Mouse (Mus musculus) embryonic facial prominence, embryonic 12.5 days (tissue): ENCODE results near the gene Nacc2. TPM values are rescaled to one million over a fixed set of nuclear protein-coding genes. Genes with fewer than 3 reads are reported as not detected.
A peak's percentile ranks its signal among the peaks of the same experiment; 100 is the strongest.

Experiments
- ATAC-seq: fragments of 200-750 bp; cut with Nextera tagmentation; 2 replicates; pipeline ENCODE4 v1.8.0; 2017; ENCODE audit not compliant: insufficient number of reproducible peaks, insufficient read depth, low FRiP score, low TSS enrichment
- H3K27ac ChIP-seq: fragments of 300-500 bp; sonication (generic); 2 replicates; pipeline ENCODE4 v1.5.1; 2016; ENCODE audit warnings: mild to moderate bottlenecking
- H3K27me3 ChIP-seq: fragments of 300-500 bp; sonication (generic); 2 replicates; pipeline ENCODE4 v1.6.1; 2016; ENCODE audit warnings: mild to moderate bottlenecking, moderate library complexity
- H3K36me3 ChIP-seq: fragments of 300-500 bp; sonication (generic); 2 replicates; pipeline ENCODE4 v1.6.1; 2016; ENCODE audit warnings: mild to moderate bottlenecking
- H3K4me1 ChIP-seq: fragments of 300-500 bp; sonication (generic); 2 replicates; pipeline ENCODE4 v1.6.1; 2016
- H3K4me2 ChIP-seq: fragments of 300-500 bp; sonication (generic); replicated peaks from 2 replicates; pipeline ENCODE4 v1.6.1; 2016; ENCODE audit warnings: mild to moderate bottlenecking, moderate library complexity
- H3K4me3 ChIP-seq: fragments of 300-500 bp; sonication (generic); 2 replicates; pipeline ENCODE4 v1.5.1; 2016; ENCODE audit warnings: mild to moderate bottlenecking
- H3K9ac ChIP-seq: fragments of 300-500 bp; sonication (generic); 2 replicates; pipeline ENCODE4 v1.6.1; 2016; ENCODE audit warnings: mild to moderate bottlenecking, moderate library complexity
- H3K9me3 ChIP-seq: fragments of 300-500 bp; sonication (generic); 2 replicates; pipeline ENCODE4 v1.6.1; 2016; ENCODE audit warnings: mild to moderate bottlenecking, moderate library complexity
- WGBS: fragments of 180-500 bp; shearing (Covaris S2); methylation state at CpG from one replicate; pipeline ENCODE4 v1.1.7; 2016; 5-methylcytosine and 5-hydroxymethylcytosine counted together
- polyA plus RNA-seq: library from polyadenylated mRNA; unstranded; fragments of >200 nt; fragmentation: Nextera tagmentation; extraction: Ambion mirVana; gene quantifications from 2 replicates; pipeline ENCODE4 v1.2.1, GENCODE M21; 2016

The Nacc2 gene
- polyA plus RNA-seq, 1 experiment from 2014 or later, result 6.8 TPM

DNA sequence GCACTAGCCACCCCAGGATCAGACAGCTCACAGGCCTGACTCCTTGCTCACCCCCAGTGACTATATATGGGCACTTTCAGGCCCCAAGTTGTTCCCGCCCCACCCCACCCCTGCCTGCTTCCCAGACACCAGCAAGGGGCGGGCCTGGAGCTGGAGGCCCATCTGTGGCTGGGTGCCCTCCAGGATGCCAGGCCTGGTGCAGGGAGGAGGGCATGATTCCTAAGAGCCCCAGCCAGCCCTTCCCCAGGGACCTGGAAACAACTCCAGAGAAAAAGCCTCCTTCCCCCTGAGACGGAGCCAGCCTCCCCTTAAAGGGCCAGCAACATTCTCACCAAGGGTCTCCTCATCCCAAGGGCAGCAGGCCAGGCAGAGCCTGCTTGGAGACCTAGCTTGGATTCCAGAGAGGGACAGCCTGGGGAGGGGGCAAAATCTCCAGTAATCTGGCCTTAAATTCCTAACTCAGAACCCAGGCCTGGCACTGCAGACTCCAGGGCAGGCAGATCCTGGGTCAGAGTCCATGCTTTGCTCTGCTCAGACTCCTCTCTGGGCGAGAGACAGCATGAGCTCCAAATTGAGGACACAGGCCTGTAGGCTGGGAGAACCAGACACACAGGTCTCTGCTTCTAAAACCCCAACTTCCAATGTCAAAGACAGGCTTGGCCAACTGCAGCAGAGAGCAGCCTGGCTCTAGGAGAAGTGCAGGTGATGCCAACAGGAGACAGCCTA is 4.3 kb downstream of the Nacc2 start:
- Histone ChIP-seq H3K27me3 (peaks cover 38% of the 10 kb centered on the region), H3K9me3 (no peaks in the 10 kb centered on the region), H3K27ac (no peak overlapping the region), H3K9ac (no peak overlapping the region), H3K4me2 (no peak overlapping the region), H3K36me3 (no peaks in the 10 kb centered on the region), H3K4me3 (no peak overlapping the region), H3K4me1 (peaks cover 14% of the 10 kb centered on the region)
- WGBS, result 54% methylated on average over 4 of the region's 4 CpGs
- no peak for ATAC-seq

DNA sequence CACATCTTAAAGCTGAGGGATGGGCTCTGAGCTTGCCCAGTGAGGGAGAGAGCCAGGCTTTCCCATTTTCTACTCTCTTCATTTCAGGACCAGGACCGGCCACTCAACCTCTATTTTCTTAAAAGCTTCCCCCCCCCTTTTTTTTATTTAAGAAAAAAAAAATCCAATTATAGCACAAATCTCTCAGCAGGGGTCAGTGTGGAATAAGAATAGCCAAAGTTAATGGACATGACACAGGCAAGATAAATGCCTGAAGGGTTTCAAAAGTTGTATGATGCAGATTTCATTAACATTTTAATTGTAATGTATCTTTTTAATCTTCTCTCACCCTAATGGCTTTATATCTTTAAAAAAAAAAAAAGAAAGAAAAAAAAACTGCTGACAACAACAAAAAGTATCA is 5.4 kb downstream of the Nacc2 start:
- Histone ChIP-seq H3K9me3 (no peaks in the 10 kb centered on the region), H3K4me2 (no peak overlapping the region), H3K4me1 (peaks cover 5% of the 10 kb centered on the region), H3K4me3 (no peak overlapping the region), H3K9ac (no peak overlapping the region), H3K36me3 (no peaks in the 10 kb centered on the region), H3K27me3 (peaks cover 31% of the 10 kb centered on the region), H3K27ac (no peak overlapping the region)
- no peak for ATAC-seq
- 52% methylated on average over 1 of the region's 1 CpGs for WGBS

DNA sequence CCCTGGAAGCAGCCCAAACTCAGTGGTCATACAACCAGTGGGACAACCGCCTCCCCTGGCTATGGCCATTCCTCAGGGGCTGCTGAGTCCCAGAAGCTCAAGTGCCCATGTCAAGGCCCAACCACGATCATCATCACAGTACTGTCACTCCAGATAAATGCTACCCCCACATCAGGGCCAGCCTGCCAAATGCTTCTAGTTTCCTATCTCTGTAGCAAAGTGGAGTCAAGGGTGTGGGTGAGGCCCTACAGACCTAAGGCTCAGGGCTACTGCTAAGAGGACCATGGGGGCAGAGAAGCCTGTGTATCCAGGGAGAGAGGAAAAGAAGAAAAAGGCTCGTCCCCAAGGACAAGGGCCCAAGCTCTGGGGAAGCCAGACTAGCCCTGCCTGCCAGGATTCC is 6.5 kb downstream of the Nacc2 start:
- no peak overlapping the region for H3K27ac ChIP-seq
- no peak overlapping the region for H3K4me3 ChIP-seq
- H3K4me2 ChIP-seq, result no peak overlapping the region
- ATAC-seq, result no peak
- H3K4me1 ChIP-seq, result peaks cover 5% of the 10 kb centered on the region
- 64% methylated on average over 3 of the region's 3 CpGs for WGBS
- H3K9me3 ChIP-seq, result no peaks in the 10 kb centered on the region
- H3K9ac ChIP-seq, result no peak overlapping the region
- no peaks in the 10 kb centered on the region for H3K36me3 ChIP-seq
- H3K27me3 ChIP-seq, result peaks cover 21% of the 10 kb centered on the region

DNA sequence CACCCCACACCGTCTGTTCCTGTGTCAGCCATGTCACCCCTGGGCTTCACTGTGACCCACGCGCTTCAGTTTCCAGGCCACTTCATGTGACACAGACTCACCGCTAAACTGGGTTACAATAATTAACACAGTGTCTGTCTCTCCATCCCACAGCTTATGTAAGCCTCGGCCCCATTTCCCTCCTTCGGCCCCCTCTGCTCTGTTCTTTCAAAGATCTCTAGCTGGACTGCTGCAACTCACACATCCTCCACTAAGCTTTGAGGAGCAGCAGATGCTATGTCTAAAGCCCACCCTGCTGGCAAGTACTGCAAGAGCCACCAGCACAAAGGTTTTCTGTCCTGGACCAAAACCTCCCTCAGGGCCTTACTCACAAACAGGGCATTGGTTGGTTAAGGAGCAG is 7.8 kb downstream of the Nacc2 start:
- no peak for ATAC-seq
- H3K27me3 ChIP-seq, result peaks cover 8% of the 10 kb centered on the region

DNA sequence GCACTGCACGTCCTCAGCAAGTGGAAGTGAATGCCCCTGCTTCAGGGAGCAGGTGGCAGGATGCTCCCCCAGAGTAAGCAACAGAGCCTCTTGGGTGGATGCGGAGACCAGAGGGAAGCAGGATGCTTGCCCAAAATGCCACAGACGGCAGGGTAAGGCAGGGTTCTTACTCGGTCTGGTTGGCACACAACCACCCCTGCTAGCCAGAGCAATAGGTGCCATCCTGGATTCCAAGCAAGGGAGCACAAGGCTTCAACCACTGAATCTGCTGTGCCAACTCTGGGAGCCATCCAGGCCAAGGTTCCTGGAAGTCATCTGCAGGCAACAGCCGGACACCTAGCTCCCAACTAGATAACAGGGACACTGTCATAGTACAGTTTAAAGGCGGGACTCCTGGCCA is 14.8 kb downstream of the Nacc2 start:
- Histone ChIP-seq H3K4me1 (no peaks in the 10 kb centered on the region), H3K4me2 (no peak overlapping the region), H3K36me3 (no peaks in the 10 kb centered on the region), H3K9ac (no peak overlapping the region), H3K4me3 (no peak overlapping the region), H3K27ac (no peak overlapping the region), H3K27me3 (no peaks in the 10 kb centered on the region), H3K9me3 (no peaks in the 10 kb centered on the region)
- ATAC-seq, result no peak
- 81% methylated on average over 6 of the region's 6 CpGs for WGBS

More for the DNA sequence above, 7.8 kb downstream of the Nacc2 start:
- no peak overlapping the region for H3K27ac ChIP-seq
- H3K9ac ChIP-seq, result no peak overlapping the region
- no peak overlapping the region for H3K4me2 ChIP-seq
- H3K4me3 ChIP-seq, result no peak overlapping the region
- H3K36me3 ChIP-seq, result no peaks in the 10 kb centered on the region
- H3K9me3 ChIP-seq, result no peaks in the 10 kb centered on the region
- WGBS, result 77% methylated on average over 6 of the region's 6 CpGs
- peaks cover 5% of the 10 kb centered on the region for H3K4me1 ChIP-seq

DNA sequence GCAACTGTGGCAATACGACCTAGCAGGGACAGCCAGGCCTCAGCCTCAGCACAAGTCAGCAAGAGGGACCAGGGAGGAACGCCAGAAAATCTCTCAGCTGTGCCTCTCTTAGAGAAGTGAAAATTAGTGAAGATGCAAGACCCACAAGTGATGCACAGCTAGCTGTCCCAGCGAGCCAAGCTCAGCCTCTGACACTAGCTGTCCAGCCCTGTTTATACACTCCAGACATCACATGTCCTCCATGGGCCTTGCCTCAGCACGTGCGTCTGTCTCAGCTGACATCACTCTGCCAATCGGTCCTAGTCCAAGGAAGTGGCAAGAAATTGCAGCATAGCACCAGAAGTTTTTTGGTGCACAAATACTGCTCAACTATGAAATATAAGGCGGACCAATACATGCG is 16.0 kb downstream of the Nacc2 start:
- Histone ChIP-seq H3K27me3 (no peaks in the 10 kb centered on the region), H3K4me2 (no peak overlapping the region), H3K36me3 (no peaks in the 10 kb centered on the region), H3K4me1 (no peaks in the 10 kb centered on the region), H3K9ac (no peak overlapping the region), H3K4me3 (no peak overlapping the region), H3K9me3 (no peaks in the 10 kb centered on the region), H3K27ac (no peak overlapping the region)
- WGBS, result 83% methylated on average over 8 of the region's 8 CpGs
- no peak for ATAC-seq

DNA sequence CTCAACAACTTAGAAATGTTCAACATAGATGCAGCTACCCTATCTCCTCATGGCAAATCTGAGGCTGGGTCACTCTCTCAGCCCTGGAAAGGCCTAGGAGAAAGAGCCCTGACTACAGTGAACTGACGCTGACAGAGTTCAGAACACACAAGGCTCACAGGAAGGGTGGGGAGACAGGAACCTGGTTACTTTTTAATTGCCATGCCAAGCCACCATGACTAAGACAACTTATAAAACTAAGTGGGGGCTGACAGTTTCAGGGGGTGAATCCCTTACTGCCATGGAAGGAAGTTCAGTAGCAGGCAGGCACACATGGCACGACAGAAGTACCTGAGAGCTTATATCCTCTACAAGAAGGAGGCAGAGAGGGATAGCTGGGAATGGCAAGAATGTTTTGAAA is 16.8 kb downstream of the Nacc2 start:
- Histone ChIP-seq H3K4me3 (no peak overlapping the region), H3K36me3 (no peaks in the 10 kb centered on the region), H3K9me3 (no peaks in the 10 kb centered on the region), H3K27me3 (no peaks in the 10 kb centered on the region), H3K4me2 (no peak overlapping the region), H3K27ac (no peak overlapping the region), H3K4me1 (no peaks in the 10 kb centered on the region), H3K9ac (no peak overlapping the region)
- no peak for ATAC-seq
- 82% methylated on average over 2 of the region's 2 CpGs for WGBS

DNA sequence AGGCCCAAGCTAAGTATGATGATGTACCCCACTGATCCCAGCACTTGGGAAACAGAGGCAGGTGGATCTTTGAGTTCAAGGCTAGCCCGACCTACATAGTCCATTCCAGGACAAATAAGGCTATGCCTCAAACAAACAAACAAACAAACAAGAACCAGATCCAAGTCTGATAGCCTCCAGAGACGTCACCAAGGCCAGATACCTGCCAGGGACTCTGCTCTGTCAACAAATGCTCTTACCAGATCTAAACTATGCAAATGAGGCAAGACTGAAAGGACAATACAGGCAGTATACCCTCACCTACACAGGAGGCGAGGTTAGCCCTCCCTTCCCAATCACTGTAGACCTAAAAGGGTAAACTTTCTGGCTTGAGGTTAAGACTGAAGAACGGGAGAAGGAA is 22.7 kb downstream of the Nacc2 start:
- Histone ChIP-seq H3K4me1 (0 out of 2 replicates have a peak, but pooled peaks cover 6% of the 10 kb centered on the region), H3K9me3 (no peaks in the 10 kb centered on the region), H3K4me2 (no peak overlapping the region), H3K36me3 (no peaks in the 10 kb centered on the region), H3K27ac (no peak overlapping the region), H3K27me3 (no peaks in the 10 kb centered on the region; the same call in 1 of the 2 replicates), H3K4me3 (no peak overlapping the region), H3K9ac (no peak overlapping the region)
- ATAC-seq, result no peak
- 72% methylated on average over 4 of the region's 4 CpGs for WGBS

DNA sequence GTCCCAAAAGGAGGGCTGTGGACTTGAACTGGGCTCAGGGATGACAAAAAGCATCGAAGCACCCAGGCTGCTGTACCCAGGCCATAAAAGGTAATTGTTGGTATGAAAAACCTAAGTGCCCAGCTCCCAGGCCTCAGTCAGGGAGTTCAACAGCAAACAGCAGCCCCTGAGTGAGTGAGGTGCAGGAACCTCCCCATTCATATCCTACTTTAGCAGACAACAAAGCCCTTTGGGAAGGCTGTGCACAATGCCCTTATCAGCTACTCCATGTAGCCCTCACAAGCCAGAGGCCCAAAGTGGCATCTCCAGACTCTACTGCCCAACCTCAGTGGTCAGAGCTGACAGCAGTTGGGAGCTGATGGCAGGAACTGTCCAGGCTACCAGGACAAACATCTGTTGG is 23.2 kb downstream of the Nacc2 start:
- Histone ChIP-seq H3K9ac (no peak overlapping the region), H3K4me2 (no peak overlapping the region), H3K4me1 (0 out of 2 replicates have a peak, but pooled peaks cover 6% of the 10 kb centered on the region), H3K9me3 (no peaks in the 10 kb centered on the region), H3K36me3 (no peaks in the 10 kb centered on the region), H3K27ac (no peak overlapping the region), H3K27me3 (no peaks in the 10 kb centered on the region; the same call in 1 of the 2 replicates), H3K4me3 (no peak overlapping the region)
- ATAC-seq, result no peak
- 85% methylated on average over 1 of the region's 1 CpGs for whole genome bisulfite sequencing

DNA sequence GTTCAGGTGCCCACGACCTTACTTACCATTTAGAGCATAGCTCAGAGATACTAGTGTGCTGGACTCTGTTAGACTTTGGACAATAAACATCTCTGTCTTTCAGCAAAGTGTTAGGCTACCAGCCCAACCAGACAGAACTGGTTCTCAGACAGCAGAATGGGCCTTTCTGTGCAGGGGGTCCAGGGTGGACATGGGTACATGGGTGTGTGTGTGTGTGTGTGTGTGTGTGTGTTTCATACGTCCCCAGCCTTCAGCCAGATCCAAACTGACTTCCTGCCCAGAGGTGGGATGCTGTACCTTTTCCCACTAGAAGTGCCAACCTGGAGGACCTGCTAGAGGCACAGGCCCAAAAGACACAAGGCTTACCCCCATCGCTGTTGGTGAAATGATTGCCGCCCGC is 23.8 kb downstream of the Nacc2 start:
- H3K36me3 ChIP-seq, result no peaks in the 10 kb centered on the region
- H3K4me2 ChIP-seq, result no peak overlapping the region
- H3K9ac ChIP-seq, result no peak overlapping the region
- no peaks in the 10 kb centered on the region; the same call in 1 of the 2 replicates for H3K27me3 ChIP-seq
- no peaks in the 10 kb centered on the region for H3K9me3 ChIP-seq
- H3K4me1 ChIP-seq, result 0 out of 2 replicates have a peak, but pooled peaks cover 6% of the 10 kb centered on the region
- 83% methylated on average over 5 of the region's 5 CpGs for WGBS
- ATAC-seq, result no peak
- H3K4me3 ChIP-seq, result no peak overlapping the region
- no peak overlapping the region for H3K27ac ChIP-seq

DNA sequence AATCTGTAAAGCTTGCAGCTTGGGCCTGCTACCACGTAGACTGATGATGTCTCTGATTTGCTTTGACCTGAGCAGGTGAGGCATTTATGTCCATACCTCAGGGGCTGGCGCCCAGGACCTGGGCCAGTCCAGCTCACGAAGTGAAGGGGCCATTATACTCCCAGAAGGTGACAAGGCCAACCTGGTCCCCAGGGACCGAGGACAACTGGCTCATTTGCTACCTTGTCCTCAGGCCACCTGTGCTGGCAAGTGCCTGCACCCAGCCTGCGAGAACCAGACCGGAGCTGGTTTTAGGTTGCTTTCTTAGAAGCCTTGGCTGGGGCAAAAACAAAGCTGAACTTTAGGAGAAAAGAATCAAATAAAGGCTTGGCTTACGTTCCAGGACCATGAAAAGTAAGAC is 29.1 kb downstream of the Nacc2 start:
- Histone ChIP-seq H3K4me1 (peaks cover 17% of the 10 kb centered on the region), H3K27ac (no peak overlapping the region), H3K9me3 (no peaks in the 10 kb centered on the region), H3K4me2 (no peak overlapping the region), H3K27me3 (peaks cover 28% of the 10 kb centered on the region), H3K9ac (no peak overlapping the region), H3K4me3 (no peak overlapping the region), H3K36me3 (peaks cover 7% of the 10 kb centered on the region; the same call in 1 of the 2 replicates)
- 78% methylated on average over 7 of the region's 7 CpGs for WGBS
- no peak for ATAC-seq

DNA sequence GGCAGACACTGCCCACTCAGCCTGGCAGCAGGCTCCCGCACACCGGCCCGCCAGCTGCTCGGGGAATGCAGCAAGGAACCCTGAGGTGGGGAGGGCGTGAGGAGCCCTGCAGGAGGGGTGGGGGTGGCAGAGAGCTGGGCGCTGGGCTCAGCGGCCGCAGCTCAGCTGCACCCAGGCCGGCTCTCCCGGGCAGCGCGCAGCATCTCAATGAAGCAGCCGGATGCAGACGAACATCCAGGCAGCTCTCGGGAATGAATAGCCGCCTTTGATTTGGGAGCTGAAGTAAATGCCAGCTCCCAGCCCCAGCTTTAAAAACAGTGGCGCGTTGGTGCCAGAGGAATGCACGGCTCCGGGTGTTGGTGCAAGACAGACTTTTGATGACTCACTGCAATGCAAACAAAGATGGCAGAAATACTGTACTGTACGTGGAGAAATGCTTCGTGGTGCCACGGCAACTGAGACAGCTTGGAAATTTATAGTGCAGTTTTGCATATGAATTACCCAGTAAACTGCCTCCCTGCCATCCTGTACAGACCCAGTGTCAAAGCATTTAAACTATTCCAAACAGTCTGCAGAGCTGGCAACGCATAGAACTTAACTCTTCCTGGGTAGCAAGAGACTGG is 31.1 kb downstream of the Nacc2 start:
- Histone ChIP-seq H3K27me3 (peaks cover 28% of the 10 kb centered on the region), H3K4me1 (peaks cover 10% of the 10 kb centered on the region), H3K36me3 (peaks cover 7% of the 10 kb centered on the region; the same call in 1 of the 2 replicates), H3K4me3 (peak overlapping the region; percentile 68), H3K9ac (peak overlapping the region; percentile 80), H3K27ac (peak overlapping the region; percentile 51; the same call in 1 of the 2 replicates), H3K4me2 (peak overlapping the region; percentile 97), H3K9me3 (no peaks in the 10 kb centered on the region)
- 2% methylated on average over 24 of the region's 24 CpGs for WGBS
- ATAC-seq, result peak; percentile 59; the same call in 1 of the 2 replicates
